Mouse (Mus musculus) monocyte, adult 2 months (primary cell): ENCODE measurements around the gene Akap13.

Experiments used
- DNase-seq, 2 experiments: peaks; one replicate each; pipeline ENCODE4 v3.0.0; 2022; ENCODE audit warnings: low spot score in 2 of 2, low read depth in 1 of 2

Gene Akap13

DNA sequence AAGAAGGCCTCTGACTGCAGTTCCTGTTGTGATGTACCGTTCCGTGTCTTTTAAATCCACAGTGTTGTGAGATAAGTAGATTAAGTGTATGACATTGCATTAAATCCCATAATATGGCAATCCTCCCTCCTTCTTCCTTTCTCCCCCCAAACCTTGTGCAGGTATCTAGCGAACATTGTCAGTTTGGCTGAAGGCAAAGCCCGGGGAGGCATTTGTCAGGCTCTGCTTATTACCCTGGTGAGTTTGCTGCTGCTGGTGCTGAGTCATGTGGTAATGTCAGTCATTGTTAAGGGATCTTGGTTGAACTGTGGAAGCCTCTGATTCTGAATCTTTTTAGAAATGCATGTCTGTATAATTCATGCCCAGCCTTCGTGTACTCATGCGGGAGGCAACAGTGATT, 60.1 kb downstream of the Akap13 start:
- no peak for DNase-seq

- DNase-seq, result no peak
These were observed 61.6 kb downstream of the Akap13 start for GRCm38 (mm10) chr7:75516716-75517619.

GRCm38 (mm10) chr7:75520531-75520930, 65.2 kb downstream of the Akap13 start:
- DNase-seq, result no peak

- DNase-seq, result no peak
These were observed 65.9 kb downstream of the Akap13 start for GRCm38 (mm10) chr7:75521199-75521598.

GRCm38 (mm10) chr7:75522226-75522625, 66.9 kb downstream of the Akap13 start:
- DNase-seq, result no peak

GRCm38 (mm10) chr7:75524789-75525569, 69.6 kb downstream of the Akap13 start:
- DNase-seq, result no peak

DNA sequence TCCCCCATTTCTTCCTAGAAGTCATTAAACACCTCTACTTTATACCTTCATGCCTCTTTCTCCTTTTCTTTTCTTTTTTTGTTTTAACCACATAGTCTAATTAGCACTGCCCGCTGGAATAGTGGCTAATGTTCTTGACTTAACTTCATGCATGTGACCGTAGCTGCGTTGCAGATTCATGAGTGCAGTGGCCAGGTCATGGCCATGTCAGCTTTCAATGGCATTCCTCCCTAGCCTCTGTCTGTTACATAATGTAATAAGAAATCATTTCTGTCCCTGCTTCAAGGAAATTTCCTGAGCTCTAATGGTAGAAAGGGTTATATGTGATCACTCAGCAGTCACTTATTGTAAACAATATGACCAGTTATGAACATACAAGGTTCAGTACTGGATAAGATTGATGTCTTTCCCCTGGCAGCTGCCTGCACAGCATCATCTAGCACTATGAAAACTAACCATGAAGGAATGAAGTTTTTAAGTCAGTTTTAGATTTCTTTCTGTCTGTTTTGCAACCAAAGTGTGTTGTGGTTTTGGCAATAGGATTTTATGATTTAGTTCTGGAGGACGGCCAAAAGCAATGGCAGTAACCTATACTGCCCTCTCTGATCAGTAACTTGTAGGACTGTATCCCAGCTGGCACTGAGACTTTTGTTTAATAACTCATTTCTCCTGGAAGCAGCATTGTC, 70.5 kb downstream of the Akap13 start:
- no peak for DNase-seq

DNA sequence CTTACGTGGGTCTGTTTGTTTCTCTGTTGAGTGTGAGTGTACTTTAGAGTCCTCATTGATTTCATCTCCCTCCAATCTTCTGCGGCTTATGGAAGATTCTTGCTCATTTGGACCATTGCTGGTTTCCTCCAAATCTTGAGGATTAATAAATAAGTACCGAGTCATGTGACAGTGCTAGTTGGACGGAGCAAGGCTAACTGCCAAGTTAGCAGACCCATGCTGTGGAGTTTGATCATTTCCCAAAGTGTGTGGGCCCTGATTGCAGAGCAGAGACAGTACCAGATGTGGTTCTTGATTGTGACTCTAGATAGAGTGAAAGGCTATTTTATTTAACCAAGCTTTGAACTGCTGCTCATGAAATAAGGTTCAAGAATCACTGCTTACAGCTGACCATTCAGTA, 73.4 kb downstream of the Akap13 start:
- no peak for DNase-seq

- no peak for DNase-seq
These were observed 74.6 kb downstream of the Akap13 start for GRCm38 (mm10) chr7:75529857-75530437.

GRCm38 (mm10) chr7:75530642-75531041, 75.3 kb downstream of the Akap13 start:
- DNase-seq, result no peak

DNA sequence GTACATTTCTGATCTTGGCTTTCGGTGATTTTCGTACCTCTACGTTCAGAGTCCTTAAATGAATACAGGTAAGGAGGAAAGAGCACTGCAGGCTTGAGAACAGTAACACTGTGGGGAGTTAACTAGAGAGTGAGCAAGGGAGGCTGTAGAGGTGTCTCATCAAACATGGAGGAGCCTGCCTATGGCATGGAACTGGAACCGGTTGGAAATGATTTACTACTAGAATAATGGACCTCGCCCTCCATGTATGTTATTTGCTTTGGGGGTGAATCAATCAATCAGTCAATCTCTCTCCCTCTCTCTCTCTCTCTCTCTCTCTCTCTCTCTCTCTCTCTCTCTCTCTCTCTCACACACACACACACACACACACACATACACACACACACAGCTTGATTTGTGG, 77.7 kb downstream of the Akap13 start:
- no peak for DNase-seq

GRCm38 (mm10) chr7:75536298-75536697, 81.0 kb downstream of the Akap13 start:
- no peak for DNase-seq

- no peak for DNase-seq
These were observed 82.2 kb downstream of the Akap13 start for GRCm38 (mm10) chr7:75537567-75537966.

GRCm38 (mm10) chr7:75538513-75538912, 83.2 kb downstream of the Akap13 start:
- no peak for DNase-seq

DNA sequence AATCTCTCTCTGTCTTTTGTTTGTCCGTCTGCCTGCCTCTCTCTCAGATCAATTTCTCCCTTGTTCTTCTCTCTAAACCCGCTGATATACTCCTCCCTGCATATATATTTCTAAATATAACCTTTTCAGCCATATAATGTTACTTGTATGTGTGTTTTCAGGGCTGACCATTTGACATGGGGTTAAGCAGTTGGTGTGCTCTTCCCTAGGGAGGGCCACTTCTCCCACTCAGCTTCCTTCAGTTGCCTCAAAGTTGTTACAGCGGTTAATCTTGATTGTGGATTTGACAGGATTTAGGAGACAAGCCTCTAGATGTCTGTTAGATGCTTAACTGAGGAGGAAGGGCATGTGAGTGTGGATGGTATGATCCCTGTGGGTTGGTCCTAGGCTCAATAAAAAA, 83.8 kb downstream of the Akap13 start:
- no peak for DNase-seq

- no peak for DNase-seq
These were observed 94.5 kb downstream of the Akap13 start for GRCm38 (mm10) chr7:75549856-75550255.

DNA sequence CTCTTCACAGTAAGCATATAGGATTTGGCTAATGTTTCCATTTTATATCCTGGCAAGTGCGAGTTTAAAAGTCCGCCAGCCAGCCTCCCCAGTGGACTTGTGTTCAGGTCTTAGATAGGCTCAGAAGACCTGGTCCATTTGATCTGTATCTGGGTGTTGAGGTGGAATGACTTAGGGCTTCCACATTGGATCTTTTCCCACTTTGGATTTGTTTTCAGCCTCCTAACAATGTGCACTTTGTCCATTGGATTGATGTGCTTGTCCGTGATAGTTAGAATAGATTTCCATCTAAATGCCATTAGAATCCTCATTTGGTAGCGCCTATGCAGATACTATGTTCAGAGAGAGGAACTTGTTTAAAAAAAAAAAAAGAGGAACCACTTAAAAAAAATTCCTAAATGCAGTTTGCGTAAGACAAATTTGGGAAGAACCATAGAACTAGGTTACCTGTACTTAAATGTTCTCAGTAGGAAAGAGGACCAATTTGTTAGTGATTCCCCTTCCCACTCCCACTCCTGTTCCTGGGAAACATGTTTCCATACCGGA, 95.5 kb downstream of the Akap13 start:
- no peak for DNase-seq

GRCm38 (mm10) chr7:75553002-75553666, 97.8 kb downstream of the Akap13 start:
- no peak for DNase-seq

GRCm38 (mm10) chr7:75553667-75554045, 98.3 kb downstream of the Akap13 start:
- no peak for DNase-seq

DNA sequence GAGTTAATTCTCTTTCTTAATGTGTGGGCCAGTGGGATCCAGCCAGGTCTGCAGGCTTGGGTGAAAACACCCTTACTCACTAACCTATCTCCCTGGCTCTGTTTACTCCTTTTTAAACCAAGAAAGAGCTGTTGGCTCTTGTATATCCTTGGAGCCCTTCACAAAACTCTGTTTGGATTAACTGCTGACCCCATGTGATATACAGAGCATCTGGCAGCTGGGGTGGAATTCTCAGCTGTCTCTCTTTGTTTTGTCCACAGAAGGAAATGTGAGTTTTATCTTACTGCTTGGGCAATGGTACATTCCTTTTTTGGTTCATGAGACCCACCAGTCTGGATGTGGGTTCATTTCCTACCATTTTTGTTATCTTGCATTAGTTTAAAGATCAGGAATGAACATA, 98.7 kb downstream of the Akap13 start:
- no peak for DNase-seq

- DNase-seq, result no peak
These were observed 100.6 kb downstream of the Akap13 start for GRCm38 (mm10) chr7:75555940-75556339.
